Comparison of ENCODE assay signal across 8 mouse cellular contexts in the genomic region with DNA sequence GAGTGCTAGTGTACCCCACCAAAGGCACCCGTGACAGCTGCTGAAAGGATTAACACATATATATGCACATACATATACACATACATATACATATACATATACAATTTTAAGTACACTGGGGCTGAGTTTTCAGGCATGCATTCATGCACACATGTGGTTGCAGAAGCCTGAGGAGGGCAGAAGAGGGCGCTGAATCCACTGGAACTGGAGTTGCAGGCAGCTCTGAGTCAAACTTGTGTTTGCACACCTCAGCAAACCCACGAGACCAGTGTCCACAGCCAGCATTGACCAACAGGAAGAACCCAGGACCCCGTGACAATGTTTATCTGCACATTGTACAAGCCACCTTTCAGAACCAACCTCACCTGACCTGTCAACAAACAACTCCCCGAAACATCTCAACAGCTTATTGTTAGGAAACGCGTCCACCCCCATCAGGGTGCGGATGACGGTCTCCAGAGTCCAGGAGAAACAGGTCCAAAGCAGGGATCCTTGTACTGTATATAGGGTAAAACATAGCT. TPM values are rescaled to one million over a fixed set of nuclear protein-coding genes. Genes with fewer than 3 reads are reported as not detected.
DNase-seq lines count a peak whose midpoint lies in the region; ATAC-seq lines count a peak whose summit lies in the region.

No protein-coding gene starts in this region.

- H3K4me1 ChIP-seq in heart, embryonic 16.5 days (ENCODE audit: control insufficient read depth, insufficient read depth, low read length), result peaks cover 9% of the 10 kb centered on the region

- H3K9ac ChIP-seq in heart, embryonic 16.5 days (ENCODE audit: low read length), result no peak overlapping the region

- no peak overlapping the region for H3K4me3 ChIP-seq in heart, embryonic 16.5 days (ENCODE audit: low read length)

- DNase-seq in heart, adult 9 months (ENCODE audit: low spot score in 2 of 2), result no peak
- peak; percentile 32 for DNase-seq in ES-CJ7 (ENCODE audit: low read depth, low spot score)
- peak; percentile 34 to 53 for DNase-seq in kidney, postnatal 4 days
- no peak for DNase-seq in ovary, postnatal 36 days (ENCODE audit: low spot score)
- DNase-seq in ovary, postnatal 14 days (ENCODE audit: low spot score), result no peak

- no peak for ATAC-seq in heart, embryonic 16.5 days (replicated peaks; ENCODE audit: extremely low read depth, insufficient read depth, low FRiP score)
- peak; percentile 22; the same call in 1 of the 2 replicates for ATAC-seq in neutrophil, adult 5-6 weeks (ENCODE audit: extremely low read depth, insufficient number of reproducible peaks, low FRiP score, poor library complexity, severe bottlenecking)
- no peak for ATAC-seq in monocyte, adult 5-6 weeks (replicated peaks; ENCODE audit: insufficient number of reproducible peaks, low FRiP score, low TSS enrichment, poor library complexity, severe bottlenecking)

- 56% methylated on average over 9 of the region's 9 CpGs for WGBS in heart, embryonic 16.5 days

- no peak overlapping the region for H3K4me2 ChIP-seq in heart, embryonic 16.5 days (ENCODE audit: low read depth, low read length)

- H3K9me3 ChIP-seq in heart, embryonic 16.5 days (replicated peaks; ENCODE audit: control insufficient read depth, low read length), result no peaks in the 10 kb centered on the region

- no peaks in the 10 kb centered on the region for H3K27me3 ChIP-seq in heart, embryonic 16.5 days (ENCODE audit: control insufficient read depth, insufficient read depth, low read length)

- H3K36me3 ChIP-seq in heart, embryonic 16.5 days (ENCODE audit: control insufficient read depth, insufficient read depth), result no peaks in the 10 kb centered on the region

- peak overlapping the region; percentile 19; the same call in 1 of the 2 replicates for H3K27ac ChIP-seq in heart, embryonic 16.5 days (ENCODE audit: low read length)

RNA-seq across cellular contexts. Expression of gene Yy1, which starts 32.2 kb away (rescaled TPM):
- polyA plus RNA-seq in heart, embryonic 16.5 days (2015; fragmentation: Nextera tagmentation; extraction: Ambion mirVana), result 11.7 and 12.5 TPM in 2 replicates
- 67.2 and 70.1 TPM in 2 replicates for total RNA-seq in neutrophil, adult 5-6 weeks (2017)
- total RNA-seq in monocyte, adult 5-6 weeks (2017), result 51.4 to 60.9 TPM (median 60.3 TPM) in 3 replicates

RNA-seq across cellular contexts. Expression of gene Degs2, which starts 58.4 kb away (rescaled TPM):
- polyA plus RNA-seq in heart, embryonic 16.5 days (2015; fragmentation: Nextera tagmentation; extraction: Ambion mirVana), result 1.5 and 3.0 TPM in 2 replicates
- not detected in 2 replicates for total RNA-seq in neutrophil, adult 5-6 weeks (2017)
- 0.21 to 0.29 TPM in 2 of 3 replicates, not detected in the other for total RNA-seq in monocyte, adult 5-6 weeks (2017)

Comparison
In these comparisons a context has a peak if more than half of its experiments do, and no peak if none do; other contexts are left out.
1. DNase-seq: peak in ES-CJ7 (single experiment) and kidney, postnatal 4 days (2 of 2); none in heart, adult 9 months (0 of 2), ovary, postnatal 36 days (single experiment) and ovary, postnatal 14 days (single experiment).